Mouse (Mus musculus): ENCODE measurements around the gene Pax4.

- TF ChIP-seq POLR2A (IDR thresholded peaks at IDR 0.05; ENCODE audit: control insufficient read depth, low read depth, low read length) (no peak), CTCF (IDR thresholded peaks at IDR 0.05; ENCODE audit: control insufficient read depth, insufficient read depth, insufficient replicate concordance, low read depth, low read length) (no peak)
Observed at GRCm38 (mm10) chr6:28411236-28411635, 37.9 kb downstream of the Pax4 start.

Measured in testis, adult 2 months (tissue).